Mouse (Mus musculus): ENCODE results near the gene Ntrk2. TPM values are rescaled to one million over a fixed set of nuclear protein-coding genes. Genes with fewer than 3 reads are reported as not detected.

The Ntrk2 gene
- total RNA-seq, 2 experiments from 2014 or later = 0.95 to 1.6 TPM

GRCm38 (mm10) chr13:58921705-58922104 lies 115.3 kb downstream of the Ntrk2 start:
- no peak for DNase-seq
- intact Hi-C loops (cut with DNase I) = no loop called here

GRCm38 (mm10) chr13:58922174-58922573 lies 115.8 kb downstream of the Ntrk2 start:
- intact Hi-C loops (cut with DNase I) = no loop called here
- DNase-seq = no peak

DNA sequence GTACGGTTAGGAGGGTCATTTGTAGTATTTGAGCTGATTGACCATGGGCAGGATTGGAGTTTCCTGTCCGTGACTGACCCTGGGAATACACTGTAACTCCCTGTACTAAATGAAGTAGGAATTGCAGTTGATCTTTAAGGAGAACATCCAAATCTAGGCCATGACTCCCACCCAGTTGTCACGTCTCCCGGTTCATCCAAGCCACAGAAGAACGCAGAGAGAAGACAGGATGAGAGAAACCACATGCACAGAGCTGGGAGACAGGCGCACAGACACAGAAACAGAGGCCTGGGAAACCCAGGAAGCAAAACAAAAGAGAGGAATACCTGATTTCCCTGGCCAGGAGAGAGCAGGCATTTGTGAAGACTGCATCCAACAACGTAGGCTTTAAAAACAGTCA lies 117.1 kb downstream of the Ntrk2 start:
- intact Hi-C loops (cut with DNase I) = no loop called here
- no peak for DNase-seq

DNA sequence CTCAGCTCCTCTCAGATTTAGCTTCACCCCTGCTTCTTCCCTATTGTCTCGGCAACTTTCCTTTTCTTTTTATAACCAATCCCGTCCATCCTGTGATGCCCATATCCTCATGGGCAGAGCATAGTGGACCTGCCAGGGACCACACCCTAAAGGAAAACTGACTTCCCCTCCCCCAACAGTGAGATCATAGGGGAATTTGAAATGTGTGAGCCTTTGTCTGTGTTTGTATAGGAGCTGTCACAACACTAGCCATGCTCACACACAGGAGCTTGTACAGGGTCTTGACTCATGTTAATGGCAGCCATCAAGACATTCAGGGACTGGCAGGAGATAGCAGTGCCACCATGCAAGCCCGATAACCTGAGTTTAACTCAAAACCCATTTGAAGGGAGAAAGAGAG lies 118.1 kb downstream of the Ntrk2 start:
- intact Hi-C loops (cut with DNase I) = no loop called here
- no peak for DNase-seq

DNA sequence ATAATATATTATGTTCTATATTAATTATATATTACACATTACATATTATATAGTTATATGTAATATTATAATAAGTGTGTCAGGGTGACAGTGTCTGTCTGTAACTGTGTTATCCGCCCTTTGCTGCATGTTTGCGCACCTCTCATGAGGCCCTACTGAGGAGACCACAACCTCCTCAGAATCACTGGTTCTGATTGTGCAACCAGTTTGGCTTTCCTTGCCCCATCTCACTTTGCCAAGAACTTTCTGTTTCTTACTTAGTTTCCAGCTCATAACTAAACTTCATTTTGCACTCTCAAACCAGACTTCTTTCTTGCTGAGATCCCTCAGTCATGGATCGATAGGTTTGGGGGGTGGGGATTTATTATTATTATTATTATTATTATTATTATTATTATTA lies 120.8 kb downstream of the Ntrk2 start:
- DNase-seq = peak; percentile 10 to 27
- intact Hi-C loops (cut with DNase I) = no loop called here

- no peak for DNase-seq
- intact Hi-C loops (cut with DNase I) = no loop called here
Measured at GRCm38 (mm10) chr13:58927656-58928226, 121.4 kb downstream of the Ntrk2 start.

DNA sequence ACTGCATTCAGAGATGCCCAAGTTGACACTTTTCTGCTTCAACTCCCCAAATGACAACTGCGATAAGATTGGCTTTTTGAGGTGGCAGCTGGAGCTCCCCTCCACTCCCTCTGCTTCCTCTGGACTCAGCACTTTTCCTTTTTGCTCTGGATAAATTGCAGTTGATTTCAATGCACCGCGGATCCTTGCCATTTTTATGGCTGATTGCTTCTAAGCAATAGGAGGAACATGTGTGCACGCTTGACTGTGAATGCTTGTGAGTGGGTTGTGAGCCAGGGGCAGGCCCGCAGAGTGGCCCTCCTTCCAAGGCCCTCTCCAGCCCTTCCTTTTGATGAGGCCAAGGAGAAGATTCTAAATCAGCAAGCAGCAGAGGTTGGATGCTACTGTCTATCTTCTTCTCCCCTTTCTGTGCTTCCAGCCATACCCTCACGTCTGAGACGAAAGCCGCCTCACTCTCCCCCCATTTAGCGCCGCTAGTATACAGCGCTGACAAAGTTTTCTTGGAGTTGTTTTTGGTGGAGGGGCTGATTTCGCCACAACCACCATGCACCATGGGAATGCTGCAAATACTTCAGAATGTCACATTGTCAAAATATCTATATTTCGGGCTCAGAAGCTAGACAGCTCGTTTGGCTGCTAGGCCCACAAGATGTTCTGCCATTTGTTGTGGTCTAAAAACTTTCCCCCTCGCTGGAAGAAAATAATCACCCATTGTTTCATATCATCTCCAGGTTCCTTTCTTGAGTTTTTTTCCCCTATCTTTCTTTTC lies 122.5 kb downstream of the Ntrk2 start:
- DNase-seq = no peak
- intact Hi-C loops (cut with DNase I) = no loop called here

- DNase-seq = no peak
- intact Hi-C loops (cut with DNase I) = no loop called here
Measured at GRCm38 (mm10) chr13:58930161-58930560, 123.8 kb downstream of the Ntrk2 start.

DNA sequence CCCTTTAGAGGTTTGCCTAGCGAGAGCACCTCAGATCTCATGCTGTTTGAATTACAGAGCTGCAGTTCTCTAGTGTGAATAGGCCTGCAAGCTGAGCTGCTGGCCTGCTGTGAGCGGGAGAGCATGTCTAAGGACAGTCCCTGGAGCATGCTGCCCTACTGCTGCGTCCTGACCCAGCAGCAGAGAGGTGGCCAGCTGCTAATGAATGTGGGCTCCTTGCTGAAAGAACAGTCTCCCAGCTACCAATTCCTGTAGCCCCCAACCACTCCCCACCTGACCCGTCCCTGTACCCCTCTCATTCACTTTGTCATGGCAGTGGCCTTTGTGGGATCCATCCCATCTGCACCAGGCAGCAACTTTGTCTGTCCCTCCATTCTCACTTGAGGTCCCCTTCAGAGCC lies 126.8 kb downstream of the Ntrk2 start:
- intact Hi-C loops (cut with DNase I) = no loop called here

DNA sequence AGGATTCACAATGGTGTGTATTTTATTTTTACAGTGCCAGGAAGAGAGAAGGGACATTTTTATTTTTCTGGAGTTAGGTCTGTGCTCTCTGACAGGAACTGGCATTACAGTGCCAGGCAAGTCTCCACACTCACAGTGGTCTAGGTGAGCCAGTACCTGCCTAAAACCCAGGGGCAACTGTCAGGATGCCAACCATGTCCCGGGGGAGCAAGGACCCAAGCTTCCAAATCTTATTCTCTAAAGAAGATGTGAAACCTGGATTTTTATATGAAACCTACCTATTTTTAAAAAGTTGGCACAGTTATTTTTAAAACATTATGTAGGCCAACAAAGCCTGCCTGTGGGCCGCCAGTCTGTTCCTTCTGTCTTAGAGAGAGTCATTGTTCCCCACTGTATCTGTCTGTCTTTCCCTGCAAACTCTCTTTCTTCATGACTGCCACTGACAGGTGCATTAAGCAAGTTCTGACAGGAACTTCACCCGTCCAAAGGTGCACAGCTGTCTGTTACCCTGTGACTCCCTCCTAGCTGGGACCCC lies 128.3 kb downstream of the Ntrk2 start:
- DNase-seq = no peak
- intact Hi-C loops (cut with DNase I) = no loop called here

More for the DNA sequence above, 126.8 kb downstream of the Ntrk2 start:
- no peak for DNase-seq

- intact Hi-C loops (cut with DNase I) = no loop called here
- DNase-seq = no peak
Measured at GRCm38 (mm10) chr13:58935956-58936495, 129.7 kb downstream of the Ntrk2 start.

- intact Hi-C loops (cut with DNase I) = no loop called here
- no peak for DNase-seq
Measured at GRCm38 (mm10) chr13:58937884-58938283, 131.5 kb downstream of the Ntrk2 start.

DNA sequence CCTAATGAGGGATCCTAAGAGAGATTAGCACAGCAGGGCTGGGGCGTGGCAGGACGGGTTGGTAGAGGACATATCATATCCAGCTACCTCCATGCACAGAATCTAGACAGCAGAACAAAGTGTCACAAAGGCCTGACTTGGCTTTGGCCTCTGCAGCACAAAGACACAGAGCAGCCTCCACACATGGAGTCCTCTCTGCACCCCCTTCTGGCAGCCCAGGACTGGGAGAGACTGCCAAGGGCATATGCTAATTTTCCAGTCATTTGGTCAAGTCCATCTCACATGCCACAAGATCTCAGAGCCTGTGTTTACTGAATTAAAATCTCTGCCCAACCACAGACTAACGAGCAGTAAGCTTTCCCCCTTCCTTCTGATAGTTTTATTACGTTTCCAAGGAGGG lies 132.1 kb downstream of the Ntrk2 start:
- intact Hi-C loops (cut with DNase I) = no loop called here
- no peak for DNase-seq

DNA sequence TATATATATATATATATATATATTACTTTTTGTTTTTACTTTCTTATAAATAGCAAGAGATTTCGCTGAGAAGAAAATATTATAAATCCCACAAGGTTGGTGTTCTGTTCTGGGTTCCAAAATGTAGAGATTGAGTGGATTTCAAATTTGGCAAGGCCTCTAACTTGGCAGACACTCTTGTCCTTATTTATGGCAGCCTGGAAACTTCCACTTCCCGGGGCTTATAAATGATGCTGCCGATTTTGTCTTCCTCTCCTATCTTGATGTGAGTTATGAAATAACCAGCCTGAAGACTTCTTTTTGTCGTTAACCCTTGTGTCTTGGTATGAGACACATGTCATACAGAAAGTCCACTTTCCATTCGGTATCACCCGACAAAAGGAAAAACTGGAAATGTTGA lies 133.8 kb downstream of the Ntrk2 start:
- intact Hi-C loops (cut with DNase I) = no loop called here
- DNase-seq = no peak

- intact Hi-C loops (cut with DNase I) = no loop called here
Measured at GRCm38 (mm10) chr13:58940798-58941197, 134.4 kb downstream of the Ntrk2 start.

DNA sequence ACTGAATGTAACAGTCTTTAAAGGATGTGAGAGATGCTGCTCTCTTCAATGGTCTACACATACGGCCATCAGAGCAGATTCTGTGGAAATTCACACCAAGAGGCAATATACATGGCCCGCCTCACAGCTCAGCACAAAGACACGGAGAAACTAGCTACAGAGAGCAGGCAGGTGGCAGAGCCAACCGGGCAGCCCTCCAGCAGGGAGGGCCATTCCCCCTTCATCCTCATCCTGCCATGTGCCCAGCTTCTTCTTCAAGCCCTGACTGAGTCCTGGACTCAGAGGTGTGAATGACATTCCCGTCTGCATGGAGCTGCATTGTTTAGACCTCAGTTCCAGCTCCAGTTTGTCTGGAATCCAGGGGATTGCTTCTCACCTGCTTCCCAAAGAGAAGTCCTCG lies 139.4 kb downstream of the Ntrk2 start:
- intact Hi-C loops (cut with DNase I) = no loop called here

More at GRCm38 (mm10) chr13:58940798-58941197, 134.4 kb downstream of the Ntrk2 start:
- no peak for DNase-seq

DNA sequence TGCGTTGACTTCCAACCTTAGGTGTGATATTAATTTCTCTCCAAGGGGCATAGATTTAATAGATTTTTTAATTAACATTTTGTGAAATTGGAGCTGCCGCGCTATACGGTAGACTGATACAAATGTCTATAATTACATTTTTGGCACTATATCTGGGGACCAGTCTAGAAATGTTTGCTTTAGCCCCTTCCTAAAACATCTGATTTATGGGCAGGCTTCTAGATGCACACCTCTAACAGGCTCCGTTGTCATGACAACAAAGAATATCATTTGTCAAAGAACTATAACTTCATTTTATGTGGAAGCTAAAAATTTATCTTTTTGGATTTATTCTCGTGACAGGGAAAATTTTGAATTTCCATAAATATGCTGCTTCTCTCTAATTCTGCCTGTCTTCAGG lies 140.2 kb downstream of the Ntrk2 start:
- DNase-seq = no peak
- intact Hi-C loops (cut with DNase I) = no loop called here

More for the DNA sequence above, 139.4 kb downstream of the Ntrk2 start:
- no peak for DNase-seq

GRCm38 (mm10) chr13:58947056-58947455 lies 140.7 kb downstream of the Ntrk2 start:
- intact Hi-C loops (cut with DNase I) = no loop called here
- DNase-seq = no peak

GRCm38 (mm10) chr13:58954331-58954730 lies 148.0 kb downstream of the Ntrk2 start:
- intact Hi-C loops (cut with DNase I) = no loop called here
- DNase-seq = no peak

- intact Hi-C loops (cut with DNase I) = no loop called here
- DNase-seq = no peak
Measured at GRCm38 (mm10) chr13:58954764-58955163, 148.4 kb downstream of the Ntrk2 start.

DNA sequence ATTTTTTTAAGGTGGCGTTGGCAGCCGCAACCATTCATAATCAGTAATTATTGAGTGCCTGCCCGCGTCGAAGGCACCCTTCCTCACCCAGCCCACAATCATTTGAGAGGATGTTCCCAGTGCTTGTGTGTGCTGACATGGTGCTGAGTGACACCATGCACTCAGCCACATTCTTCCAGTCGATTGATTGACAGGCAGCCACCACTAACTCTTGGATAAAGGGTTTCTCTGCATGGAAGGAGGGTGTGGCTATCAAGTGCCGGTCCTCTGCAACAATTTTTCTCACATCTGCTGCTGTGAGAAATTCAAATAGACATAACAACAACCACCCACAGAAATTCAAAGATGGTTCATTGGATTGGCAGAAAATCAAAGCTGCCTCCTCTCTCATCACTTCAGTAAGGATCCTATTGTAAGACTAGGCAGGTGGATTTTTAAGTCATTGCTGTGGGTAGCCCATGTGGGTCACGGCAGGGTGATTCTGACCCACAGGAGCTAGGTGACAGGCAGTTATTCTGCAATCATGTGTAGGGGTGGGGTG lies 148.9 kb downstream of the Ntrk2 start:
- no peak for DNase-seq
- intact Hi-C loops (cut with DNase I) = no loop called here

Data from heart, postnatal 36 days (tissue).